ENCODE assay signal across 18 mouse cellular contexts in genomic region chr12:15795886-15796285, GRCm38 (mm10).
"Had no signal": no experiment of that assay in that cellular context is flagged by ENCODE, and none has a peak within 500 bp of the region (broad histone marks: within the 10 kb centered on the region; RNA-seq: fewer than 3 reads in every experiment).

No protein-coding gene starts in this region.

- H3K27me3 ChIP-seq: liver, embryonic 13.5 days; liver, embryonic 15.5 days; lung, embryonic 15.5 days; midbrain, embryonic 13.5 days; midbrain, embryonic 15.5 days; neural tube, embryonic 12.5 days; stomach, embryonic 15.5 days had no signal

- ATAC-seq: liver, postnatal 0 days; midbrain, embryonic 13.5 days; midbrain, embryonic 15.5 days had no signal

- H3K36me3 ChIP-seq: liver, embryonic 15.5 days had no signal

- DNase-seq: liver, embryonic 13.5 days; liver, postnatal 0 days; lung, adult 2 months; lung, postnatal 10 days; lung, postnatal 4 days; right cerebral cortex, postnatal 14 days; thymus, adult 2 months; thymus, postnatal 25 days; thymus, postnatal 4 days had no signal

- H3K9me3 ChIP-seq: liver, embryonic 13.5 days; liver, embryonic 15.5 days; lung, embryonic 15.5 days; midbrain, embryonic 10.5 days; midbrain, embryonic 13.5 days; midbrain, embryonic 15.5 days; neural tube, embryonic 12.5 days; stomach, embryonic 15.5 days had no signal

- H3K4me3 ChIP-seq: liver, embryonic 13.5 days; liver, embryonic 15.5 days; lung, embryonic 15.5 days; midbrain, embryonic 10.5 days; midbrain, embryonic 13.5 days; midbrain, embryonic 15.5 days; myocyte; neural tube, embryonic 12.5 days; stomach, embryonic 15.5 days had no signal

- H3K27ac ChIP-seq: liver, embryonic 13.5 days; liver, embryonic 15.5 days; lung, embryonic 15.5 days; midbrain, embryonic 10.5 days; midbrain, embryonic 13.5 days; midbrain, embryonic 15.5 days; neural tube, embryonic 12.5 days; stomach, embryonic 15.5 days; stomach, postnatal 0 days had no signal

- H3K4me2 ChIP-seq: liver, embryonic 13.5 days; liver, embryonic 15.5 days; lung, embryonic 15.5 days; midbrain, embryonic 13.5 days; midbrain, embryonic 15.5 days; neural tube, embryonic 12.5 days; stomach, embryonic 15.5 days had no signal

- H3K4me1 ChIP-seq: liver, embryonic 15.5 days had no signal

- H3K9ac ChIP-seq: liver, embryonic 13.5 days; liver, embryonic 15.5 days; liver, postnatal 0 days; lung, embryonic 15.5 days; midbrain, embryonic 13.5 days; midbrain, embryonic 15.5 days; neural tube, embryonic 12.5 days; stomach, embryonic 15.5 days had no signal
